Mouse (Mus musculus) induced T-regulatory cell, adult 2 months (primary cell): Measurements from ENCODE around the gene Slc12a7.

ENCODE experiments used
- DNase-seq: peaks from one replicate; pipeline ENCODE4 v3.0.0-alpha.2; 2012; ENCODE audit warnings: low read depth

The Slc12a7 gene

DNA sequence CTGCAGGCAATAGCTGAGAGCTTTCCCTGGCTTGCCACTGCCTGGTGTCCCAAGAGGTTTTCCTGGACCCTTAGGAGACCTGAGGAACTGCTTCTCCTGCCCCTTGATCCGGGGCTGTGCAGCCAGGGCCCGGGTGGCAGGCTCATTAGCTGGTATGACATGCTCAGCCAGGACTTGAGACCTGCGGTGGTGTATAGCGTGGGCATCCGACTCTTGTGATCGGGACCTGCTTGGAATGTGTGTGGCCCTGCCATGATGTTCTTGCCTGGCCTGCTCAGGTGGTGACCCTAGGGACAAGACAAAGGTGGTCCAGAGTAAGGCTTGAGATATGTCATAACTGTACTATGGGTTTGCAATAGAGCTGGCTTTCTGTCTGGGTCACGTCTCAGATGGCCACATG, 88.4 kb downstream of the Slc12a7 start:
- no peak for DNase-seq

DNA sequence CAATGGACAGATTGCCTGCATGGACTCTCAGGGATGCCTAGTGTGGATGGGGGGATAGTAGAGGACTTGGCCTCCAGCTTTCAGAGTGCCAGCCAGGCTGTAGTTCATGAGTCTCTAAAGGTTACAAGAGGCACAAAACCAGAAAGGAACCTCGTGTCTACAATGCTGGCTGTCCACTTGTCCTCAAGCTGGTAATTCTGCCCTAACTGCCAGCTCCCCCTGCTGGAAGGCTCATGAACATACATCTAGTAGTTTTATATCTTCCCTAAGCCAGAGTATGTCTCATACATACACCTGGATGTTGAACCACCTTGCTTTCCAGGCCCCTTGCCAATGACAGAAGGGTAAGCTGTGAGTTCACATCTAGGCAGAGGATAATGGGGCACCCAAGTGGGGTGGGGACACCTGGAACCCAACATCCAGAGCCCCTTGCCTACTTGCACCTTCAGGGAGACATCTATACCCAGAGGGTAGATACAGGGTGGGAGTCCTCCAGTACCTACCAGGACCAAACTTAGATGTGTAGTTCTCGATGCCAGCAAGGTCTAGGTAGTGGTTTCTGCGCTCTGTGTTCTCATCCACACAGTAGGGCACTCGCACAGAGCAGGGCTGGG, 89.4 kb downstream of the Slc12a7 start:
- DNase-seq: peak; percentile 85

- no peak for DNase-seq
These were observed 90.8 kb downstream of the Slc12a7 start for GRCm38 (mm10) chr13:73823711-73824110.

DNA sequence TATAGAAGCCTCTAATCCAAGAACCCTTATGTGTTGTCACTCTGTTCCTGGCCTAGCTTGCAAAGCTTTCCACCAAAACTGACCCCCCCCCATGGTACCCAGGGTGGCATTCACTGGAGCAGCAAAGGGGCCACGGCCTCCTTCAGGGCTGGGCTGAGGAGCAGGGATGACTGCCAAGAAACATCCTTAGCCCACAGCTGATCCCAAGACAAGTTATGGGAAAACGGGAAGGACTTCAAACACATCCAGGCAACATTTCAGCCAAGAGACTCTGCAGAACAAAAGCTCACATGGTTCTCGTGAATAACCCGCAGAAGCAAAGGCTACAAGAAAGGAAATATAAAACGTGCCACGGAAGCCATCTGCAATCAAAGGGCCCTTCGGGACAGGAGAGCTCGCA, 94.3 kb downstream of the Slc12a7 start:
- DNase-seq: no peak

GRCm38 (mm10) chr13:73831486-73831885, 98.6 kb downstream of the Slc12a7 start:
- peak; percentile 78 for DNase-seq

GRCm38 (mm10) chr13:73833809-73834208, 100.9 kb downstream of the Slc12a7 start:
- DNase-seq: no peak

- no peak for DNase-seq
These were observed 102.9 kb downstream of the Slc12a7 start for GRCm38 (mm10) chr13:73835791-73836190.

- no peak for DNase-seq
These were observed 103.6 kb downstream of the Slc12a7 start for GRCm38 (mm10) chr13:73836491-73836890.

DNA sequence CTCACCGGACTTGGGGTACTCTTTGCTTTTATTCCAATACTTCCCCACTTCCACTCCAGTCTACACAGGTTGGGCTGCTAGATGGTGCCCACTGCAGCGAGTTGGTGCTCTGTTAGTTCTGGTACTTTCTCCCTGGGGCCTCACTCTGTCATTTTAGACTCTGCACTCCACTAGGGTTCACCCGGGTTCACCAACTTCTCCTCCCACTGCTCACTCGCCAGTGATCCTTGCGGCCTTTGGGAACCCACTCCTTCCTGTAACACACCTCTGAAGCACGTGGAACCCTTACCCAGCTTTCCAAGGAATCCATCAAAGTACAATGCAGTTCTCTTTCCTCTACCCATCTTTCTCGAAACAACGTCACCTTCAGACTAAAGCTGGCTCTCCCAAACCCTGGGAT, 104.8 kb downstream of the Slc12a7 start:
- DNase-seq: no peak

GRCm38 (mm10) chr13:73839137-73839548, 106.2 kb downstream of the Slc12a7 start:
- DNase-seq: no peak

GRCm38 (mm10) chr13:73839740-73840139, 106.8 kb downstream of the Slc12a7 start:
- DNase-seq: no peak

GRCm38 (mm10) chr13:73842696-73843095, 109.8 kb downstream of the Slc12a7 start:
- no peak for DNase-seq

- peak; percentile 42 for DNase-seq
These were observed 113.9 kb downstream of the Slc12a7 start for GRCm38 (mm10) chr13:73846589-73847464.

DNA sequence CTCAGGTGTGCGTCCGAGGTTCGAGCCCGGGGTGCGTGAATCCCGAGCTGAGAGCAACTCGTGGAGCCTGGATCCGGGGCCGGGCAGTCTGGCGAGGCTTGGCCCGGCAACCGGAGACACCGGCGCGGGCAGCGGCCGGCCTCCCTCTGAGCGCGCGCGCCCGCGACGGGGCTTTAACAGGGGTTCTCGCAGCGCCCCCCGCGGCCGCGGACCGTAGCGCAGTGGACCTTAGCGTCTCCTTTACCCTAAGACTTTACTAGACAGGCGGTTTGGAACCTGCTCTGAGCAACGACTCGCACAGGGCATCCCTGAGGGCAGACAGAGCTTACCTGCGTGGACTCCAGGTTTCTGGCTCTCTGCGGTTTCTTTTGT, 114.6 kb downstream of the Slc12a7 start, which contains the start of gene Nkd2:
TSS of gene Nkd2 (minus strand) at position 167 of the 372 bp plus-strand sequence.
- peak; percentile 80 for DNase-seq
